Mouse (Mus musculus) bone marrow, adult 2 months (tissue): ENCODE data around the gene Elobl.

Experiments
- CTCF ChIP-seq: fragments of 200-500 bp; IDR thresholded peaks from 2 replicates; pipeline ENCODE4 v1.5.1; 2011; ENCODE audit warnings: low read length, control low read depth; ENCODE audit not compliant: control insufficient read depth, insufficient read depth
- POLR2A ChIP-seq: fragments of 200-500 bp; IDR thresholded peaks from 2 replicates; pipeline ENCODE4 v1.6.1; 2011; ENCODE audit warnings: low read depth, mild to moderate bottlenecking, control low read depth, low read length, borderline replicate concordance; ENCODE audit not compliant: control insufficient read depth

DNA sequence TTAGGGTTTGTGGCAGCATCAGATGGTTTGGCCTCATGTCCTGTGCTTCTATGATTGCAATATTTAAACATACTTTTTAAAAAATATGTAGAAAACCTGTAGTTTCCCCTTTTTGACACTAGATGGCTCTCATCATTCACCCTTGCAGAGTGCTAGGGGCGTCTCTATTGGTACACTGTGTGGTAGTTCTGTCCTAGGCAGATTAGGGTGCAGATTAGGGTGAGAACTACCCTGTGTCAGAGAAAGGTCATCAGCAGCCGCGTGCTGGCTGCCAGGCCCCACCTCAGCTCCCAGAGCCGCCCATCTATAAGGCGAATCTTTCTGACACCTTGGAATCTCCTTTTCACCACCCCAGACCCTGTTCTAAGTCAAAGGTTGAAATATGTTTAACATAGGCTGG is 22.8 kb upstream of the Elobl start:
- no peak for TF ChIP-seq CTCF
- no peak for TF ChIP-seq POLR2A
